Mouse (Mus musculus): ENCODE data around the gene Slc25a44.

DNA sequence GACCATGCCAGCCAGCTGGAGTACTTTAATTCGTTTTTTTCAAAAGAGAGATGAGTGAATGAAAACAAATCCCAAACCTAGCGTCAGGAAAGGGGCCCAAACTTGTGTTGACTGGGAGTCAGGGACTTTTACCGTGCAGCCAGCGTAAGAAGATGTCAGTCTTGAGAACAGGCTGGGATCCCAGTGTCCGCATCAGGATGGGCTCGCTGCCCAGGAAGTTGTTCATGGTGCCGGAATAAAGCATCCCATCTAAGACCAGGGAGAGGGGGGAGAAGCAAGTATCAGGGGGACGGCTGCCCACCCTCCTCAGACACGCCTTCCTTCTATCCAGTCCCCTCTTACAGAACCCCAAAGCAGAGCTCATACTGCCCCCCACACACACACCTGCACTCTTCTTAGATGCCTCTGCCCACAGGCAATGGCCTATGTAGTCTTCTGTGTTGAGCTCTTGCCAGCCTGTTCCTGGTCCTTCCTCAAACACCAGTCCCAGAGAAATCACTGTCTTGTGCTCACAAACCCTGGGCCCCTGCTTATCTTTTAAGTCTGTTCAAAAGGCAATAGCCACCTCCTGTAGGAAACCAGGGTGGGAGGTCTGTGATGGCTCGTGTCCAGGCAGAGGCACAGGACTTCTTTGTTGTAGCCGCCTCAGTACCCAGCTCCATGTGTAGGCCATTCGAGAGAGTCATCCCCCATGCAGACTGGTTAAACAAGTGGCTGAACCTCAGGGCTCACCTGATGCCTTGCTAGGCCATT is 25.6 kb upstream of the Slc25a44 start:
- TF ChIP-seq CTCF (IDR thresholded peaks at IDR 0.05) (no peak), EP300 (IDR thresholded peaks at IDR 0.05) (no peak)

Measured in lung, postnatal 0 days (tissue).